Mouse (Mus musculus): Measurements from ENCODE around the gene Dlx1. TPM values are rescaled to one million over a fixed set of nuclear protein-coding genes. Genes with fewer than 3 reads are reported as not detected.

Dlx1 gene
- polyA plus RNA-seq, 1 experiment from 2014 or later = 6.0 TPM

DNA sequence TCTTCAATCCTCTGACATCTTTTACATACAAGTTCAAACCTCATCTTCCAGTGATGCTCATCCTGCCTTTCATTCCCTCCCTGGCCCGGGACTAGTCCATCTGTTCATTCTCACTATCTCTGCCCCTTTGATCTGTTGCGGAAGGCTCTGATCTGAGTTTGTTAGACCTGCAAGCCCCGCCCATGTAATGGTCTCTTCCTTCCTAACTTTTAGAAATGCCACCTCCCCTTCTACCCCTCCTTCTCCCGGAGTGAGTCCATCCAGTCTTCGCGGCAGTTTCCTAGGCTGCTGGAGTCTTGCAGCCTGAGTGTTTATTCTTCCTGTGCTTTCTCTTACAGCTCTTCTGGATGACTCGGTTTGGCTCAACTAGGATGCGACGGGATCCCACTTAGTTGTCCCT is 38.6 kb downstream of the Dlx1 start:
- H3K9me3 ChIP-seq = no peaks in the 10 kb centered on the region
- 72% methylated on average over 9 of the region's 9 CpGs for WGBS
- H3K4me1 ChIP-seq = no peaks in the 10 kb centered on the region
- H3K27me3 ChIP-seq = no peaks in the 10 kb centered on the region
- no peak overlapping the region for H3K4me2 ChIP-seq (replicated peaks)
- no peak overlapping the region for H3K9ac ChIP-seq
- no peak overlapping the region for H3K27ac ChIP-seq
- no peak for ATAC-seq (ENCODE audit: low FRiP score, low read depth)
- no peak overlapping the region for H3K4me3 ChIP-seq
- H3K36me3 ChIP-seq = no peaks in the 10 kb centered on the region

DNA sequence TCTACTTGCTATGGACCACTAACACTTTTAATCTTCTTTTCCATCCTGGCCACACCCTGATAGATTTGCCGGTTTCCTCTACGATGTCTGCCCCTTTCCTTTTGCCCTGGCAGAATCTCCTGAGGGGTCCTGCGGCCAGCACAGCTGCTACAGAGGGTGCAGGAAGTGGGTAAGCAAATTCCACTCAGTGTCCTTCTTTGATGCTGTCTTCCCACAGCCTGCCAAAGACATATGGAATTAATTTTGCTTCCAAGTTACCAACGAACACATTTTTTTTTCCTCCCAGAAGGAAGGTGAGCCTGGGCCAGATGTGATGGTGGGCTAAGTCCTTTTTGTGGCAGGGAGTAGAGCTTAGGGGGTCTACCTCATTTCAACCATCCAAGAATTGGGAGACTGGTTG is 45.8 kb downstream of the Dlx1 start:
- peaks cover 15% of the 10 kb centered on the region for H3K4me1 ChIP-seq
- H3K27me3 ChIP-seq = no peaks in the 10 kb centered on the region
- H3K9ac ChIP-seq = no peak overlapping the region
- H3K4me2 ChIP-seq (replicated peaks) = peak overlapping the region; percentile 36
- 7% methylated on average over 4 of the region's 4 CpGs for WGBS
- no peak overlapping the region for H3K4me3 ChIP-seq
- no peak overlapping the region for H3K27ac ChIP-seq
- no peak for ATAC-seq (ENCODE audit: low FRiP score, low read depth)
- no peaks in the 10 kb centered on the region for H3K9me3 ChIP-seq
- no peaks in the 10 kb centered on the region for H3K36me3 ChIP-seq

DNA sequence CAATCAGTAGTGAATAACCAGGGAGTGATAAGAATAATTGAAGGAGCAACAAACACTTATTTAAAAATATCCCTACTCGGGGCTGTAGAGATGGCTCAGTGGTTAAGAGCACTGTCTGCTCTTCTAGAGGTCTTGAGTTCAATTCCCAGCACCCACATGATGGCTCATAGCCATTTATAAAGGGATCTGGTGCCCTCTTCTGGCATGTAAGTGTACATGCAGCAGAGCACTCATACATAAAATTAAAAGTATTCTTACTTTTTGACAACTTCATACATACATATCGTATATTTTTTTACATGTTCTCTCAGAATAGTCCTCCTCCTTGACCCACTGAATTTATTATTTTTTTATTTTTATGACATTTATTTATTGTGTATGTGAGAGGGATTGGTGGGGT is 49.1 kb downstream of the Dlx1 start:
- no peaks in the 10 kb centered on the region for H3K36me3 ChIP-seq
- ATAC-seq (ENCODE audit: low FRiP score, low read depth) = no peak
- no peaks in the 10 kb centered on the region for H3K9me3 ChIP-seq
- H3K9ac ChIP-seq = no peak overlapping the region
- no peak overlapping the region for H3K4me2 ChIP-seq (replicated peaks)
- WGBS = 89% methylated on average over 2 of the region's 2 CpGs
- no peak overlapping the region for H3K4me3 ChIP-seq
- H3K27me3 ChIP-seq = peaks cover 7% of the 10 kb centered on the region
- H3K4me1 ChIP-seq = peaks cover 15% of the 10 kb centered on the region
- H3K27ac ChIP-seq = no peak overlapping the region

DNA sequence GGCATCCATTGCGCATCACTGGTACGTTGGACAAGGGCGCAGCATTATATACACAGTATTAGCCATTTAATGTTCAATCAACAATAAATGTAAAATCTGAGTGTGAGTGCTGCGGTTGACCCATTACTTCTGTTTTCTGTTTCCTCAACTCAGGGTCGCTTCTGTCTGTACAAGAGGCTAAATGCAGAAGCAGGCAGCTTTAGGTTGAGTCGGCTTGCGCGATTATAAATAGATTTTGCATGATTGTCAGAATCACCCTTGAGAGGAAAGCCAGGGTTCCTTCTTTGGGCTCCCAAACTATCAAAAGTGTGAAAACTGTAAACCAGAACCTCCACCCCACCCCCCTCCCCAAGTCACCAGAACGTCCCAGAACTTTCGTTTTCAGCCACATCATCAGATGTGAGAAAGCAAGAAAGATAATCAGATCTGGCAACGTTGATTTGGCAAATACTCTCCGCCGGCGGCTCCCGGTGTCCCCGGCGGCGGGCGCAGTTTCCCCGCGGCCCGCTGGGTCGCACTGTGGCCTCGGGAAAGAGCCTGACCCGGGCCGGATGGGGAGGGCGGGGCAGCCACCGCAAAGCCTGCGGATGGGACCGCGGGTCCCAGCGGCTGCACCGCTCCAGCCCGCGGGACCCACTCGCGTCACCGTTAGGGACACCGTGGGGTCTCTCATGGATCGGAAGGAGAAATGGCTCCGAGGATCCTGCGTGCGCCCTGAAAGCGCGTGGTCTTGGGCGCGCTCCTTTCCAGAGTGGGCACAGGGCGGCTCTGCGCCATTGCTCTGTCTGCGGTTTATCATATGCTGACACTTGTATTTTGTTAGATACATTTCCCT is 52.9 kb downstream of the Dlx1 start:
- H3K4me2 ChIP-seq (replicated peaks) = peak overlapping the region; percentile 74
- H3K36me3 ChIP-seq = no peaks in the 10 kb centered on the region
- no peak overlapping the region for H3K27ac ChIP-seq
- WGBS = 11% methylated on average over 50 of the region's 50 CpGs
- H3K4me1 ChIP-seq = no peaks in the 10 kb centered on the region
- ATAC-seq (ENCODE audit: low FRiP score, low read depth) = peak; percentile 71
- peak overlapping the region; percentile 69 for H3K9ac ChIP-seq
- H3K27me3 ChIP-seq = peaks cover 7% of the 10 kb centered on the region
- no peaks in the 10 kb centered on the region for H3K9me3 ChIP-seq
- H3K4me3 ChIP-seq = peak overlapping the region; percentile 54

DNA sequence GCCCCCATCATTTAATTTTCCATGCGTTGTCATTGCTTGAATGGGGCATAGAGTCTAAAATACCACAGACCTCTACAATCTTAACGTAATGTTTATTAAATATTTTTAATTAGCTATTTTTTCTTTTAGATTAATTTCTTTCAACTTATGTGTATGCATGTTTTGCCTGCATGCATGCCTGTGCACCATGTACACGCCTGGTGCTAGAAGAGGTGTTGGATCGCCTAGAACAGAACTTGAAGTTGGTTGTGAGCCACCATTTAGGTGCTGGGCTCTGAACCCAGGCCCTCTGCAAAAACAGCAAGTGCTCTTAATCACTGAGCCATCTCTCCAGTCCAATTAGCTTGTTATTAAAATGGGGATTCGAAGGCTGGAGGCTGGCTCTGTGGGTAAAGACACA is 53.6 kb downstream of the Dlx1 start:
- Histone ChIP-seq H3K4me3 (peak overlapping the region; percentile 54), H3K4me1 (no peaks in the 10 kb centered on the region), H3K9me3 (no peaks in the 10 kb centered on the region), H3K4me2 (replicated peaks) (peak overlapping the region; percentile 74), H3K9ac (peak overlapping the region; percentile 69), H3K36me3 (no peaks in the 10 kb centered on the region), H3K27me3 (peaks cover 7% of the 10 kb centered on the region), H3K27ac (no peak overlapping the region)
- 57% methylated on average over 5 of the region's 5 CpGs for WGBS
- ATAC-seq (ENCODE audit: low FRiP score, low read depth) = no peak

Other genes starting within 250 kb of the Dlx1 start
- 33.3 and 36.8 TPM in 2 replicates for gene Slc25a12, start 160.4 kb upstream of the Dlx1 start, polyA plus RNA-seq (2015; fragmentation: Nextera tagmentation; extraction: Ambion mirVana)
- gene Hat1, start 139.2 kb upstream of the Dlx1 start, polyA plus RNA-seq (2015; fragmentation: Nextera tagmentation; extraction: Ambion mirVana) = 120 and 122 TPM in 2 replicates
- gene Metap1d, start 74.8 kb upstream of the Dlx1 start, polyA plus RNA-seq (2015; fragmentation: Nextera tagmentation; extraction: Ambion mirVana) = 43.9 and 48.3 TPM in 2 replicates
- 3.7 and 4.4 TPM in 2 replicates for gene Dlx2, start 18.6 kb downstream of the Dlx1 start, polyA plus RNA-seq (2015; fragmentation: Nextera tagmentation; extraction: Ambion mirVana)
- 29.7 and 33.9 TPM in 2 replicates for gene Itga6, start 217.5 kb downstream of the Dlx1 start, polyA plus RNA-seq (2015; fragmentation: Nextera tagmentation; extraction: Ambion mirVana)

Data from limb, embryonic 13.5 days (tissue).